Mouse (Mus musculus): Measurements from ENCODE around the gene Fgfr1op.

GRCm38 (mm10) chr17:8199936-8200330 lies 34.6 kb downstream of the Fgfr1op start:
- TF ChIP-seq POLR2A (IDR thresholded peaks at IDR 0.05; ENCODE audit: insufficient read length, low read depth) (no peak), USF1 (IDR thresholded peaks at IDR 0.05; ENCODE audit: low read depth) (no peak), REST (IDR thresholded peaks at IDR 0.05; ENCODE audit: insufficient read depth, insufficient read length) (no peak), MYOD1 (IDR thresholded peaks at IDR 0.05; ENCODE audit: control insufficient read depth in 1 of 3, insufficient read length in 2 of 3, low read depth in 2 of 3) (no peak), CEBPB (IDR thresholded peaks at IDR 0.05; ENCODE audit: insufficient read depth, poor library complexity, severe bottlenecking) (no peak), TCF12 (IDR thresholded peaks at IDR 0.05; ENCODE audit: insufficient read depth, poor library complexity, severe bottlenecking) (no peak)
